Mouse (Mus musculus) ES-Bruce4 (cell line): ENCODE results near the gene Tnfrsf8. TPM values are rescaled to one million over a fixed set of nuclear protein-coding genes. Genes with fewer than 3 reads are reported as not detected.

Source experiments
- H3K27ac ChIP-seq: 2 replicates; pipeline ENCODE4 v1.5.1; 2012; ENCODE audit warnings: low read length, inconsistent platforms; ENCODE audit not compliant: insufficient read depth
- H3K27me3 ChIP-seq: 2 replicates; pipeline ENCODE4 v1.6.1; 2012; ENCODE audit warnings: mild to moderate bottlenecking, low read length, inconsistent platforms; ENCODE audit not compliant: control insufficient read depth, poor library complexity, insufficient read depth, severe bottlenecking
- H3K36me3 ChIP-seq: 2 replicates; pipeline ENCODE4 v1.6.1; 2012; ENCODE audit warnings: inconsistent platforms, mild to moderate bottlenecking, low read length, moderate library complexity; ENCODE audit not compliant: control insufficient read depth, poor library complexity, insufficient read depth, severe bottlenecking
- H3K4me1 ChIP-seq: one replicate; pipeline ENCODE4 v1.8.1; 2011; ENCODE audit warnings: low read length; ENCODE audit not compliant: control insufficient read depth, insufficient read depth
- H3K4me3 ChIP-seq: 2 replicates; pipeline ENCODE4 v1.5.1; 2011; ENCODE audit warnings: low read depth, mild to moderate bottlenecking, low read length
- H3K9ac ChIP-seq: 2 replicates; pipeline ENCODE4 v1.6.1; 2012; ENCODE audit warnings: low read depth, mild to moderate bottlenecking, inconsistent platforms; ENCODE audit not compliant: poor library complexity, severe bottlenecking
- H3K9me3 ChIP-seq: replicated peaks from 2 replicates; pipeline ENCODE4 v1.6.1; 2012; ENCODE audit warnings: mild to moderate bottlenecking, low read length, inconsistent platforms; ENCODE audit not compliant: control insufficient read depth, poor library complexity, insufficient read depth, severe bottlenecking
- CTCF ChIP-seq: IDR thresholded peaks from one replicate; pipeline ENCODE4 v1.8.1; 2011; ENCODE audit warnings: low read depth, low read length
- EP300 ChIP-seq: IDR thresholded peaks from 2 replicates; pipeline ENCODE4 v1.6.1; 2011; ENCODE audit warnings: low read depth, low read length; ENCODE audit not compliant: insufficient read depth
- POLR2A ChIP-seq: IDR thresholded peaks from one replicate; pipeline ENCODE4 v1.8.1; 2011; ENCODE audit warnings: low read length; ENCODE audit not compliant: insufficient read depth
- polyA plus RNA-seq: library from polyadenylated mRNA; stranded (reverse); fragments of >200 nt; gene quantifications from 2 replicates; pipeline ENCODE4 v1.2.4, GENCODE M21; 2011; ENCODE audit warnings: low read depth; ENCODE audit not compliant: missing spikeins, insufficient read depth, insufficient read length

Gene Tnfrsf8
- polyA plus RNA-seq, 1 experiment: 0.46 TPM

DNA sequence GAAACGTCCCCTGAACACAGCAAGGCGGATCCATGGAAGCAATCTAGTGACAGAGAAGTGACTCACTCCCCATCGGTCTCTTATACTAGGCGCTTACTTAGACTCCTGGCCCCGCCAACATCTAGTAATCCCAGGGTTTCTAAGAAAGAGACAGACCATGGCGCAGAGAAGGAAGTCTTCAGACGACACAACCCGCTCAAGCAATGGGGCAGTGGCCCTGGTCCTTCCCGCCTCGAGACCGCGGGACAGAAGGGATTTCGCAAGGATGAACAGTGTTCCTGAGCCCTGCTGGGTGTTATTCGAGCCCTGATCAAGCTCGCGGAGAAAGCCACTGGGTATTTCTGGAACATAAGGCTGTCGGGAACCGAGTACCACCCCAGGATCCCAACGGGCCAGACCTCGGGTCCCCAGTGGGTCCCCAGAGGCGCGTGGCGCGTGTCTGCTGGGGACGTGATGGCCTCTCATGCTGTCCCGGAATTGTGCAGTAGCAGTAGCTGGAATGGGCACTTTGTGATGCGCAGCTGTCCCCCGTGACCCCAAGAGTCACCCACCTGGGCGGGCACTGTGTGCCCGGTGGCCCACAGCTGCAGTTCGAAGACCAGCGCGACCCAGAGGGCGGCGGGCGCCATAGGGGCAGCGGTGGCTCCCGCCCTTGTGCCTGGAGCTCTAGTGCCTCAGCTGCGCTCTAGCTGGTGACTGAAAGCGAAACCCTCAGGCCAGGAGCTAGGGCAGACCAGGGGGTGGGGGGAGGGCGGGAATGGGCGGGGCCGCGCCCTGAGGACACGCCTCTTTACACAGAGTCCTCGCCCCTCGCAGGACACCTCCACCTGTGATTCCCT, 68.6 kb downstream of the Tnfrsf8 start, which contains the start of gene Tnfrsf1b:
Gene Tnfrsf1b, minus strand, starts transcription at position 698 of the 839 bp plus-strand sequence.
- H3K4me3 ChIP-seq: peak within 1 kb of the TSS; percentile 93
- H3K27me3 ChIP-seq: no peaks in the 10 kb centered on the region
- peaks cover 3% of the 10 kb centered on the region for H3K4me1 ChIP-seq
- TF ChIP-seq EP300 (0 out of 2 replicates have a peak, but pooled peaks have one; percentile 4), CTCF (no peak), POLR2A (peak; percentile 82)
- no peaks in the 10 kb centered on the region for H3K36me3 ChIP-seq
- no peaks in the 10 kb centered on the region for H3K9me3 ChIP-seq
- no peak within 1 kb of the TSS for H3K27ac ChIP-seq
- H3K9ac ChIP-seq: peak within 1 kb of the TSS; percentile 74

DNA sequence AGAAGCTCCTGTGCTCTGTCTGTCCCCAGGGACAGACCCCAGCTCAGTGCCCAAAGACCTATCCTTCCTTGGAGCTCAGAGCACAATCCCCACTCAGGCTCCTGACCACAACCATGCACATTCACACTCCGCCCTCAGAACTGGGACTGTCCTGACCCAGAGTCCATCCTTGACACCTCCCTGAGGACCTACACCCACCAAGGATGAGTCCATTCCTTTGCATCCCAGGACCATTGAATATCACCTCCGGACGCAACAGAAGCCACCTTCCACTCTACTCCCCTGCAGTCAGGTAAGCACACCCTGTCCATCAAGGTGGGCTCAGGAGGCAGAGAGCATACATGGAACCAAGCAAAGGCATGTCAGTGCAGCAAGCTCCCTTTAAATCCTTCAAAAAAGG, 69.4 kb downstream of the Tnfrsf8 start:
- H3K9me3 ChIP-seq: no peaks in the 10 kb centered on the region
- TF ChIP-seq CTCF: no peak
- no peak for TF ChIP-seq EP300
- no peak for TF ChIP-seq POLR2A
- H3K4me3 ChIP-seq: peak overlapping the region; percentile 20; the same call in 1 of the 2 replicates
- no peaks in the 10 kb centered on the region for H3K27me3 ChIP-seq
- no peak overlapping the region for H3K27ac ChIP-seq
- H3K36me3 ChIP-seq: no peaks in the 10 kb centered on the region
- H3K4me1 ChIP-seq: peaks cover 3% of the 10 kb centered on the region
- no peak overlapping the region for H3K9ac ChIP-seq

DNA sequence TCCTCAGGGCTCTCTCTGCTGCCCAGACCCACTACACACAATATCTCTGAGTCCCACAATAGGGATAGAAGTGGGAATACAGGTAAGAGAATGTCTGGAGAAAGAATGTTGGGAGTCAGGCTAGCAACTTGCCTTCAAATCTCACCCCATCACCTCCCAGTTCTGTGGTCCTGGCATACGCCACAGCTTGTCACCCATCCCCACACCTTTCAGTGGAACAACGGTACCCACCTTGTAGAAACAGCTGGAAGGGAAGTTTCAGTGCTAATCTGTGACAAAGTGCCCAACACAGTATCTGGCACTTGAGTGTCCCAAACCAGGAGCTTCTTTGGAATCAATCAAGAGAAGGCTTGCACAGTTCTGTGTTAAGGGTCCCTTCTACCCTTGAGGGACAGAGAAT, 70.3 kb downstream of the Tnfrsf8 start:
- no peak overlapping the region for H3K9ac ChIP-seq
- H3K27me3 ChIP-seq: no peaks in the 10 kb centered on the region
- H3K9me3 ChIP-seq: no peaks in the 10 kb centered on the region
- H3K4me3 ChIP-seq: no peak overlapping the region
- no peaks in the 10 kb centered on the region for H3K4me1 ChIP-seq
- TF ChIP-seq CTCF (no peak), POLR2A (no peak), EP300 (no peak)
- no peak overlapping the region for H3K27ac ChIP-seq
- no peaks in the 10 kb centered on the region for H3K36me3 ChIP-seq

DNA sequence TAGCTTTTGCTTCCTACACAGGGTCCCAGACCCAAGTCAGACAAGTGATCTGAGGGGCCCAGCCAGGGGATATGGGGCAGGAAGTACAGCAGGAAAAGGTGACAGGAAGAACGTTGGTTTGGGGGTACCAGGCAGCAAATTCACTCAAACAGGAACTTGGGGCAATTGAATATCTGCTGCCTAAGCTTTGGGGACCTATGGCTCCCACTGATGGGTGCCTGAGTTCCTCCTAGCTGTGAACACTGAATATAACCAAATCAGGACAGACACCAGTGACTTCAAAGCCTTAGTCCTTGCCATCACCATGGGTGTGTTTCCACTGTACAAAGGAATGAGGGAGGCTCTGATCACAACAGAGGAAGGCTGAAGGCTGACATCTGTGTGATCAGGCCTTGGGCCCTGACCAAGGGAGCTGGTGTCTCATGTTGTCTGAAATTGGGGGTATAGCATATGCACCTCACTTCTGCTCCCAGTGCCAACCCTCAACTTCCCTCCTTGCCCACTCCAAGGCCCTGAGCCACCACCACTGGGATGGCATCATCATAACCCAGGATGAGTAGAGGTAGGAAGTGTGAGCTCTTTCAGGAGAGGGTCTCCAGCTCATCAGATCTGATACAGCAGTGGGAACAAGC, 72.1 kb downstream of the Tnfrsf8 start:
- H3K36me3 ChIP-seq: no peaks in the 10 kb centered on the region
- no peak overlapping the region for H3K9ac ChIP-seq
- no peak overlapping the region for H3K4me3 ChIP-seq
- no peak for TF ChIP-seq EP300
- no peak for TF ChIP-seq CTCF
- no peak for TF ChIP-seq POLR2A
- no peaks in the 10 kb centered on the region for H3K27me3 ChIP-seq
- no peak overlapping the region for H3K27ac ChIP-seq
- no peaks in the 10 kb centered on the region for H3K9me3 ChIP-seq
- H3K4me1 ChIP-seq: no peaks in the 10 kb centered on the region

DNA sequence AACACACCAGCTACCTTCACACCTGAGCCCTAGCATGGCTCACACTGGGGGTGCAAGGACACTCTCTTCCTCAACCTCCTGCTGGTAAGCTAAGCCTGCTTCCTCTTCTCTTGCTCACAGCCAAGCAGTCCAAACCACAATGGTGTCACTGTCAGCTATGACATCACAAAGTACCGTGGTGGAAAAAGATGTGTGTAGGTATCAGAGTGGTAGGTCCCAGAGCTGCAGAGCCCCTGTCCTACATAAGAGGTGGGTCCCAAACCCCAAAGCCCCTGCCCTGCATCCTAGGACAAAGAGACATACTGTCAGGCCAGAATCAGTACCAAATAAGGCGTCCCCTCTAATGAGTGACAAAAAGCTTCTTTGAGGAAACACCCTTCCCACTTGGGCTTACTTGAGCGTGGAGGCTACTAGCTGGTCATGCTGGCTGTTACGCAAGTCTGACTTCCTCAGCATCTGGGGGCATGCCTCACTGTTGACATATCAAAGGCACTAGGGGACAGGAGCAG, 74.2 kb downstream of the Tnfrsf8 start:
- Histone ChIP-seq H3K36me3 (no peaks in the 10 kb centered on the region), H3K9ac (no peak overlapping the region), H3K27me3 (no peaks in the 10 kb centered on the region), H3K27ac (no peak overlapping the region), H3K9me3 (no peaks in the 10 kb centered on the region), H3K4me1 (no peaks in the 10 kb centered on the region), H3K4me3 (no peak overlapping the region)
- TF ChIP-seq EP300 (no peak), CTCF (no peak), POLR2A (no peak)
